Mouse (Mus musculus) limb, embryonic 14.5 days (tissue): ENCODE results near the gene Cyp2b19. TPM values are rescaled to one million over a fixed set of nuclear protein-coding genes. Genes with fewer than 3 reads are reported as not detected.

Experiments
- ATAC-seq: fragments of 200-750 bp; cut with Nextera tagmentation; 2 replicates; pipeline ENCODE4 v1.8.0; 2017; ENCODE audit warnings: low read depth, moderate number of reproducible peaks, moderate TSS enrichment; ENCODE audit not compliant: low FRiP score
- DNase-seq: peaks from one replicate; pipeline ENCODE4 v3.0.0-alpha.2; 2015; ENCODE audit warnings: low spot score
- H3K27ac ChIP-seq: fragments of 300-500 bp; sonication (generic); replicated peaks from 2 replicates; pipeline ENCODE4 v1.5.1; 2014; ENCODE audit warnings: low read depth, mild to moderate bottlenecking, low read length, moderate library complexity, mixed read lengths
- H3K27me3 ChIP-seq: fragments of 300-500 bp; sonication (generic); 2 replicates; pipeline ENCODE4 v1.6.1; 2014; ENCODE audit warnings: low read length, mixed read lengths; ENCODE audit not compliant: control insufficient read depth, insufficient read depth
- H3K36me3 ChIP-seq: fragments of 300-500 bp; sonication (generic); 2 replicates; pipeline ENCODE4 v1.6.1; 2014; ENCODE audit warnings: mild to moderate bottlenecking, low read length, moderate library complexity, mixed read lengths; ENCODE audit not compliant: control insufficient read depth, insufficient read depth
- H3K4me1 ChIP-seq: fragments of 300-500 bp; sonication (generic); 2 replicates; pipeline ENCODE4 v1.6.1; 2014; ENCODE audit warnings: antibody characterized with exemption, low read length, mixed read lengths; ENCODE audit not compliant: control insufficient read depth, insufficient read depth
- H3K4me2 ChIP-seq: fragments of 300-500 bp; sonication (generic); replicated peaks from 2 replicates; pipeline ENCODE4 v1.6.1; 2014; ENCODE audit warnings: low read depth, mild to moderate bottlenecking, low read length, moderate library complexity; ENCODE audit not compliant: severe bottlenecking
- H3K4me3 ChIP-seq: fragments of 300-500 bp; sonication (generic); replicated peaks from 2 replicates; pipeline ENCODE4 v1.5.1; 2014; ENCODE audit warnings: low read length
- H3K9ac ChIP-seq: fragments of 300-500 bp; sonication (generic); 2 replicates; pipeline ENCODE4 v1.6.1; 2014; ENCODE audit warnings: mild to moderate bottlenecking, low read depth, low read length, moderate library complexity; ENCODE audit not compliant: severe bottlenecking
- H3K9me3 ChIP-seq: fragments of 300-500 bp; sonication (generic); 2 replicates; pipeline ENCODE4 v1.6.1; 2016; ENCODE audit warnings: low read length; ENCODE audit not compliant: control insufficient read depth
- POLR2A ChIP-seq: fragments of 200-500 bp; IDR thresholded peaks from 2 replicates; pipeline ENCODE4 v1.8.0; 2012; ENCODE audit warnings: inconsistent platforms, mild to moderate bottlenecking, moderate library complexity, borderline replicate concordance; ENCODE audit not compliant: insufficient read depth, insufficient read length; ENCODE audit errors: extremely low read depth
- WGBS: fragments of 180-500 bp; shearing (Covaris S2); extraction: QIAGEN DNeasy Blood & Tissue Kit; methylation state at CpG from one replicate; pipeline ENCODE4 v1.1.7; 2014; 5-methylcytosine and 5-hydroxymethylcytosine counted together
- polyA plus RNA-seq, 2 experiments: library from polyadenylated mRNA; depleted of rRNA in 1 of 2; stranded (reverse) in 1 of 2; unstranded in 1 of 2; fragments of >200 nt; fragmentation: Nextera tagmentation in 1 of 2; extraction: Ambion mirVana in 1 of 2; gene quantifications; 2 replicates each; pipeline versions ENCODE4 v1.2.1 to v1.2.3; 2012 to 2014

Cyp2b19 gene
- polyA plus RNA-seq, 2 experiments, result 0.77 to 1.2 TPM

DNA sequence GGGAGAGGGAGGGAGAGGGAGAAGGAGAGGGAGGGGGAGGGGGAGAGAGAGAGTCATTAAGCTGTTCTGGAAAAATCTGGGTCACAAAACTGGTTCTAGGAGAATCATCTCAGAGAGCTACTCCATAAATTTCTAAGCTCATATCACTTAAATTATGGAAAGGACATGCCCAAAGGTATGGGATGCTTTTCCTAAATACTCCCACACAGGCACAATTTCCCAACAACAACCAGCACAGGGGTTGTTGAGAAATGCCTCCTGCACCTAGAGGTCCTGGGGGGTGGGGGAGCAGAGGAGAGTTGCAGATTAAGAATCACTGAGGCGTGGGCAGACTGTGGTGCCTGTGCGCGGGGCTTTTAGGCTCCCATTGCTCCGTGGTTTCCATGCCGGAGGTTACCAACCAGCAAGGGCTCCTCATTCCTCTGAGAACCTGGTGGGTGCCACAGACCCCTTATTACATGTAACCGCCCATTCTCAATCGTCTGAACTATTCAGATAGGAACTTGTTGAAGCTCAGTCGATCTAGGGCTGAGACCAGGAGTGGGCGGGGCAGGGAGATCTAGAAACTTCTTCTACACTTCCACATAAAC lies 13.0 kb downstream of the Cyp2b19 start:
- H3K4me3 ChIP-seq, result no peak overlapping the region

DNA sequence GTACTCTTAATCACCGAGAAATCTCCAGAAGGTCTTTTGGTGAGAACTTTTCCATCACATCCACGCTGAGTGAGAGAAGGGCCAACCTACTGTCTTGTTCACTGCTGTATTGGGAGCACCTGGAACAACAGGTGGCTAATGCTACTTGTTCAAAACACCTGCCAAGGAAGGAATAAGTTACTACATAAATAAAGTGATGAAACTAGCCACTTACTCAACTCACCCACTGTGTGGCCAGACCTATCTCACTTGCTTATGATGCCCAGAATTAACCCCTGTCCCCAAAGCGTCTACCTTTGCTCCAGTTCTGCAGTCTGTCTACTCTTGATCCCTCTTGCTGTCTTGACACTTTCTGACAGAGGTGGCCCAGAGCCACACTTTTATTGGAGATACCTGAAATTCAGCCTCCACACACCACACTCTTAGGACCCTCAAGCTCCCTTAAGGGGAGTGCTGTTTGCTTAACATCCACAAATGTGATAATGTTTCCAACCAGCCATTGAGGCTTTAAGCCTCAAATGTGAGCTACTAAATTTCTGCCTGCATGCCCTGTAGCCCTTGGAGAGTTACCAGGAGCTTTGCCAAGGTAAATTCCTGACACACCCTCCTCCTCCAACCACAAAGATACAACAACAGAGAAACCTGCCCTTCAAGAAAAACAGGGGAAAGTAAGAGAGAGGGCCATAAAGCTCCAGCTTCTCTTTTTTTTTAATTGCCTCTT lies 16.1 kb downstream of the Cyp2b19 start:
- Histone ChIP-seq H3K4me3 (no peak overlapping the region), H3K9me3 (no peaks in the 10 kb centered on the region), H3K27me3 (no peaks in the 10 kb centered on the region), H3K9ac (no peak overlapping the region), H3K4me2 (no peak overlapping the region), H3K36me3 (no peaks in the 10 kb centered on the region), H3K4me1 (no peaks in the 10 kb centered on the region), H3K27ac (no peak overlapping the region)
- ATAC-seq (no peak), DNase-seq (no peak)
- 76% methylated on average over 3 of the region's 3 CpGs for WGBS
- TF ChIP-seq POLR2A, result no peak

More for the DNA sequence above, 13.0 kb downstream of the Cyp2b19 start:
- H3K27ac ChIP-seq, result no peak overlapping the region
- no peaks in the 10 kb centered on the region for H3K9me3 ChIP-seq
- no peaks in the 10 kb centered on the region for H3K36me3 ChIP-seq
- no peaks in the 10 kb centered on the region for H3K4me1 ChIP-seq
- H3K9ac ChIP-seq, result no peak overlapping the region
- no peaks in the 10 kb centered on the region for H3K27me3 ChIP-seq
- DNase-seq, result no peak
- ATAC-seq, result no peak
- no peak overlapping the region for H3K4me2 ChIP-seq
- WGBS, result 83% methylated on average over 9 of the region's 9 CpGs
- TF ChIP-seq POLR2A, result no peak

DNA sequence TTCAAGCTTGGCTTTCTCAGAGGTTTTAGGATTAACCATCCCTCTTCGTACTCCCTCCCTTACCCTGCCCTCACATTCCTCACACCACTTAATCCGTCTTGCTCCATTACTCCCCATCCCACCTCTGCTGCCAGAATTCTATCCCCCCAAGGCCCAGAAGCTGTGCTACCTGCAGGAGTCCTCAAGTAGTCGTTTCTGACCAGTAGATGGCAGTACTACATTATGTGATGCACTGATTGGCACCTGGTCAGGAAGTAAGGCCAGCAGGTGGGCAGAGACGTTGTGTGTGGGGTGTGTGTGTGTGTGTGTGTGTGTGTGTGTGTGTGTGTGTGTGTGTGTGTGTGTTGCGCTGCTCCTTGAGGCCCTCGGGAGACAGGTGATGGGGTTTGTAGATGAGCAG lies 18.9 kb downstream of the Cyp2b19 start:
- no peaks in the 10 kb centered on the region for H3K36me3 ChIP-seq
- DNase-seq, result no peak

DNA sequence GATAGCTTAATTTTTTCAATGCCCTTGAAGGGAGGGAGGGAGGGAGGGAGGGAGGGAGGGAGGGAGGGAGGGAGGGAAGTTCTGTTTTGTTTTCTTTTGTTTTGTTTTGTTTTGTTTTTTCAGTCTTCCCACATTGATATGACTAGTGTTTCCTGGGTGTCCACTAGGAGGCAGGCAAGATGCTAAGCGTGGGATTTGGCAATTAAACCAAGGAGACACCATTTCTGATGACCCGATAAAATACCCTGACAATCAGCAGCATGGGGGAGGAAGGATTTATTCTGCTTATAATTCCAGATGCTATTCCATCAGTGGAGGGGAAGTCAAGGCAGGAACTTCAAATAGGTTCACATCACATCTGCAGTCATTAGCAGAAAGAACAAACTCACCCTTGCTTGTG lies 20.9 kb downstream of the Cyp2b19 start:
- Histone ChIP-seq H3K4me1 (no peaks in the 10 kb centered on the region), H3K4me2 (no peak overlapping the region), H3K27ac (no peak overlapping the region), H3K4me3 (no peak overlapping the region), H3K27me3 (no peaks in the 10 kb centered on the region), H3K9ac (no peak overlapping the region), H3K9me3 (no peaks in the 10 kb centered on the region), H3K36me3 (no peaks in the 10 kb centered on the region)
- 40% methylated on average over 2 of the region's 2 CpGs for WGBS
- no peak for DNase-seq
- ATAC-seq, result no peak
- TF ChIP-seq POLR2A, result no peak

More for the DNA sequence above, 18.9 kb downstream of the Cyp2b19 start:
- Histone ChIP-seq H3K9ac (no peak overlapping the region), H3K4me1 (no peaks in the 10 kb centered on the region), H3K27me3 (no peaks in the 10 kb centered on the region), H3K27ac (no peak overlapping the region), H3K9me3 (no peaks in the 10 kb centered on the region), H3K4me3 (no peak overlapping the region), H3K4me2 (no peak overlapping the region)
- TF ChIP-seq POLR2A, result no peak
- WGBS, result 10% methylated on average over 6 of the region's 6 CpGs
- no peak for ATAC-seq

DNA sequence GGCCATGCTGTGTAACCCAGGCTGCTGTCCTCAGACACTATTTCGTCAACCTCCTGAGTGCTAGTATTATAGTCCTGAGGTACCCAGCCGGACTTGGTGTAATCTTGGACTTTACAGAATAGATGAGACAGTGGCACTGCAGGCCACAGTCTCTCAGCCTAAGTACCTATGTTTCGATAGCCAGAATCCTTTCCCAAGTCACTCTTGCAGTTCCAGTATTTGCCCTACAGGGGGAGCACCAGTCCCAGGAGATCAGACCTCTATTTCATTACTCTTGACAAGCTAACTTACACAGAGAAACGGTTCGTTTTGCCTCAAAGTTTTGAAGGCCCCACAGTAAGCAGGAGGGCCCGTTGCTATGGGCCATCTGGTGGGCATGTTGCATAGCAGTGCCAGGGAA lies 21.5 kb downstream of the Cyp2b19 start:
- 25% methylated on average over 6 of the region's 6 CpGs for WGBS
- TF ChIP-seq POLR2A, result no peak
- no peak overlapping the region for H3K9ac ChIP-seq
- DNase-seq (peak; percentile 42), ATAC-seq (no peak)
- no peak overlapping the region for H3K4me3 ChIP-seq
- no peaks in the 10 kb centered on the region for H3K36me3 ChIP-seq
- H3K4me2 ChIP-seq, result no peak overlapping the region
- no peaks in the 10 kb centered on the region for H3K4me1 ChIP-seq
- H3K27me3 ChIP-seq, result no peaks in the 10 kb centered on the region
- no peaks in the 10 kb centered on the region for H3K9me3 ChIP-seq
- H3K27ac ChIP-seq, result no peak overlapping the region
